Mouse (Mus musculus): Measurements from ENCODE around the gene Bud31.
"Not testable (repeated sequence)": the region's sequence is repeated elsewhere in the genome, so short reads cannot be mapped to it uniquely, and the experiment has no call there.

- TF ChIP-seq CTCF (IDR thresholded peaks at IDR 0.05; ENCODE audit: extremely low read depth, insufficient read length, insufficient replicate concordance, low read depth, low read length); POLR2A (IDR thresholded peaks at IDR 0.05; ENCODE audit: low read depth, low read length): not testable (repeated sequence)
These were observed 6.9 kb upstream of the Bud31 start for GRCm38 (mm10) chr5:145133275-145133674.

All from small intestine, adult 2 months (tissue).